Mouse (Mus musculus) olfactory bulb, adult 2 months (tissue): ENCODE results near the gene Slx4ip. TPM values are rescaled to one million over a fixed set of nuclear protein-coding genes. Genes with fewer than 3 reads are reported as not detected.

ENCODE experiments used
- H3K27ac ChIP-seq: fragments of 200-500 bp; 2 replicates; pipeline ENCODE4 v1.5.1; 2012; ENCODE audit warnings: low read depth, low read length; ENCODE audit not compliant: insufficient read depth
- H3K4me1 ChIP-seq: fragments of 200-500 bp; 2 replicates; pipeline ENCODE4 v1.6.1; 2012; ENCODE audit warnings: low read length; ENCODE audit not compliant: control insufficient read depth, insufficient read depth
- H3K4me3 ChIP-seq: fragments of 200-500 bp; 2 replicates; pipeline ENCODE4 v1.5.1; 2012; ENCODE audit warnings: mild to moderate bottlenecking, low read depth, low read length, moderate library complexity; ENCODE audit not compliant: insufficient read depth
- CTCF ChIP-seq: fragments of 200-500 bp; IDR thresholded peaks from 2 replicates; pipeline ENCODE4 v1.5.1; 2012; ENCODE audit warnings: low read depth, mild to moderate bottlenecking, low read length, moderate library complexity; ENCODE audit not compliant: insufficient read depth
- POLR2A ChIP-seq: fragments of 200-500 bp; IDR thresholded peaks from 2 replicates; pipeline ENCODE4 v1.6.1; 2012; ENCODE audit warnings: mild to moderate bottlenecking, low read depth, low read length, moderate library complexity; ENCODE audit not compliant: insufficient read depth
- WGBS: fragments of 180-500 bp; shearing (Covaris S2); methylation state at CpG from one replicate; pipeline ENCODE4 v1.1.7; 2018; 5-methylcytosine and 5-hydroxymethylcytosine counted together
- polyA plus RNA-seq: library from polyadenylated mRNA; stranded (reverse); fragments of >200 nt; gene quantifications from 2 replicates; pipeline ENCODE4 v1.2.4, GENCODE M21; 2012; ENCODE audit warnings: low replicate concordance; ENCODE audit not compliant: missing spikeins, insufficient read depth, insufficient read length

Gene Slx4ip
- polyA plus RNA-seq, 1 experiment = not detected

- WGBS = 22% methylated on average over 10 of the region's 10 CpGs
- no peak for TF ChIP-seq CTCF
- no peak for TF ChIP-seq POLR2A
- peak overlapping the region; percentile 95 for H3K27ac ChIP-seq
- H3K4me3 ChIP-seq = no peak overlapping the region
- H3K4me1 ChIP-seq = peaks cover 6% of the 10 kb centered on the region
Observed at GRCm38 (mm10) chr2:136981062-136981879, 90.3 kb downstream of the Slx4ip start.

- WGBS = 99% methylated on average over 2 of the region's 2 CpGs
- Histone ChIP-seq H3K4me1 (peaks cover 6% of the 10 kb centered on the region), H3K4me3 (no peak overlapping the region), H3K27ac (no peak overlapping the region)
- TF ChIP-seq POLR2A = no peak
- TF ChIP-seq CTCF = no peak
Observed at GRCm38 (mm10) chr2:136983959-136984358, 92.9 kb downstream of the Slx4ip start.

GRCm38 (mm10) chr2:136985998-136986730, 95.1 kb downstream of the Slx4ip start:
- TF ChIP-seq CTCF (no peak), POLR2A (no peak)
- H3K4me1 ChIP-seq = no peaks in the 10 kb centered on the region
- no peak overlapping the region for H3K27ac ChIP-seq
- WGBS = 59% methylated on average over 6 of the region's 6 CpGs
- no peak overlapping the region for H3K4me3 ChIP-seq

GRCm38 (mm10) chr2:136993116-136993515, 102.1 kb downstream of the Slx4ip start:
- TF ChIP-seq POLR2A (no peak), CTCF (no peak)
- Histone ChIP-seq H3K4me3 (no peak overlapping the region), H3K4me1 (no peaks in the 10 kb centered on the region), H3K27ac (no peak overlapping the region)
- WGBS = 91% methylated on average over 3 of the region's 3 CpGs

GRCm38 (mm10) chr2:136997104-136997503, 106.1 kb downstream of the Slx4ip start:
- Histone ChIP-seq H3K4me1 (no peaks in the 10 kb centered on the region), H3K4me3 (no peak overlapping the region), H3K27ac (no peak overlapping the region)
- TF ChIP-seq POLR2A (no peak), CTCF (no peak)

- no peaks in the 10 kb centered on the region for H3K4me1 ChIP-seq
- no peak overlapping the region for H3K27ac ChIP-seq
- 100% methylated on average over 1 of the region's 1 CpGs for WGBS
- no peak for TF ChIP-seq CTCF
- TF ChIP-seq POLR2A = no peak
- H3K4me3 ChIP-seq = no peak overlapping the region
Observed at GRCm38 (mm10) chr2:137002031-137002430, 111.0 kb downstream of the Slx4ip start.

- no peak for TF ChIP-seq POLR2A
- no peak for TF ChIP-seq CTCF
- no peaks in the 10 kb centered on the region for H3K4me1 ChIP-seq
- 91% methylated on average over 1 of the region's 1 CpGs for WGBS
- no peak overlapping the region for H3K4me3 ChIP-seq
- no peak overlapping the region for H3K27ac ChIP-seq
Observed at GRCm38 (mm10) chr2:137006656-137007055, 115.6 kb downstream of the Slx4ip start.

- H3K4me3 ChIP-seq = no peak overlapping the region
- no peak overlapping the region for H3K27ac ChIP-seq
- H3K4me1 ChIP-seq = no peaks in the 10 kb centered on the region
- TF ChIP-seq POLR2A (no peak), CTCF (no peak)
- 71% methylated on average over 1 of the region's 1 CpGs for WGBS
Observed at GRCm38 (mm10) chr2:137011980-137012379, 121.0 kb downstream of the Slx4ip start.

GRCm38 (mm10) chr2:137013151-137013550, 122.1 kb downstream of the Slx4ip start:
- Histone ChIP-seq H3K4me3 (no peak overlapping the region), H3K4me1 (no peaks in the 10 kb centered on the region), H3K27ac (no peak overlapping the region)
- no peak for TF ChIP-seq POLR2A
- TF ChIP-seq CTCF = no peak
- WGBS = 86% methylated on average over 3 of the region's 3 CpGs
